Mouse (Mus musculus): ENCODE results near the gene Tmem104.

The Tmem104 gene

GRCm38 (mm10) chr11:115266400-115266778 is 79.1 kb downstream of the Tmem104 start:
- no peak for DNase-seq

- DNase-seq = no peak
These were observed 80.0 kb downstream of the Tmem104 start, which contains the start of gene Grin2c for GRCm38 (mm10) chr11:115267061-115267883. TSS of gene Grin2c (minus strand) at chr11:115267243.

- DNase-seq = no peak
These were observed 80.7 kb downstream of the Tmem104 start for GRCm38 (mm10) chr11:115267958-115268357.

GRCm38 (mm10) chr11:115269330-115270066 is 82.2 kb downstream of the Tmem104 start:
- DNase-seq = no peak

DNA sequence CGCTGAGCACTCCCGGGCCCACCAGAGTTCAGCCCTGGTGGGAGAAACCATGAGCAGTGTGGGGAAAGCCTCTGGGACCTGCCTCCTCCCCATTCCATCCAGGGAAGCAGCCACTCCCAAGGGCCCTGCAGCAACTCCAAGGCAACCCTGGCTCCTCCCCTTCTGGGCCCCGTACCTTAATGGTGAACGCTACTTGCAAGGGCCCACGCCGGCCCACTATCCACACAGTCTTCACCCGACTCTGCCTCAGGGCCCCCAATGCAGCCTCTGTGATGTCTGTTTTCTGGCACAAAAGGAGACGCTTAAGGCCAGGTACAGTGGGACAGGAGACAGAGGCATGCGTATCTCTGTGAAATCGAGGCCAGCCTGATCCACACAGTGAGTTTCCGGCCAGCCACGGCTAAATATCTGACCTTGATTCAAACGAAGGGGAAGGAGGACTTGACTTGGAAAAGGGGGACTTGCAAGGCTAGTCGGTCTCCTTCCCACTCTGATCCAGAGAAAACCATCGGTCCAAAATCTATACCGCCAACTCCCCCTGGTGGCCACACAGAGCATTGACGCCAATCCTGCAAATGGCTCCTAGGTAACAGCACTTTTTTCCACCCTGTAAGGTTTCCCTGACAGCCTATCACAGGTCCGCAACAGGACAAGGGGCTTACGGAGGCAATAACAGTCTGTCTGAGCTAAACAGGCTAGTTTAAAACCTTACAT is 83.0 kb downstream of the Tmem104 start:
- DNase-seq = peak; percentile 68

- no peak for DNase-seq
These were observed 83.8 kb downstream of the Tmem104 start for GRCm38 (mm10) chr11:115271052-115271451.

DNA sequence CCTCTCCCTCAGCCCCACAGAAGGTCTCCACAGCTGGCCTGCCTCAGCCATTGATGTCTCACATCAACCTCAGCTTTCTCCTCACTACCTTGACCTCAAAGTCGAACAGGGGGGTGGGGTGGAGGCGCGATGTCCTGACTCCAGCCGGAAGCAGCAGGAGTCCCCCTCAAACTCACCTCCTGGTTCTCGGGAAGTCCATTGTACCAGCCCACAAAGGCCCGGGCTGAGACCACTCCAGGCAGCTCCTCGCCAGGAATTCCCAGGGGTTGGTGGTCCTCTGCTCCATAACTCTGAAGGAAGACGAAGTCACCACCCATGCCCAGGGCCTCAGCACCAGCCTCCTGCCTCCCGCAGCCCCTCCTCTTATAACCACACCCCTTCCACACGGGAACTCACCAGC is 84.2 kb downstream of the Tmem104 start:
- DNase-seq = no peak

- no peak for DNase-seq
These were observed 85.7 kb downstream of the Tmem104 start for GRCm38 (mm10) chr11:115272894-115273498.

DNA sequence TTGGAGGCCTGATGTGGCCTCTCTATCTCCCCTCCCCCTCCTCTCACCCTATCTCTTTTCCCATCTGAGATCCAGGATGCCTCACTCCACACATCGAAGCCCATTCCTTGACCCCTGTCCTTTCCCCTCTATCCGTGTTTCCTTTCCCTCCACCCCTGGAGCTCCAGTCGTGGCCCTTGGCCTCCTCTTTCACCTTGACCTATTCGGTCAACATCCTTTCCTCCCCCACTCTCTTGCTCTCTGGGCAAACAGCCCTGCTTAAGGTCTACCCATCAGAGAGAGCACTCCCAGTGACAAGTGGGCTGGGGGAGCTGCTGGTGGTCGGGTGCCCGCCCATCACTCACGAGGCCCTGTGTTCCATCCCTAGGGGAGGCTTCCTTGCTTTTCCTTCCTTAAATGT is 86.4 kb downstream of the Tmem104 start:
- no peak for DNase-seq

DNA sequence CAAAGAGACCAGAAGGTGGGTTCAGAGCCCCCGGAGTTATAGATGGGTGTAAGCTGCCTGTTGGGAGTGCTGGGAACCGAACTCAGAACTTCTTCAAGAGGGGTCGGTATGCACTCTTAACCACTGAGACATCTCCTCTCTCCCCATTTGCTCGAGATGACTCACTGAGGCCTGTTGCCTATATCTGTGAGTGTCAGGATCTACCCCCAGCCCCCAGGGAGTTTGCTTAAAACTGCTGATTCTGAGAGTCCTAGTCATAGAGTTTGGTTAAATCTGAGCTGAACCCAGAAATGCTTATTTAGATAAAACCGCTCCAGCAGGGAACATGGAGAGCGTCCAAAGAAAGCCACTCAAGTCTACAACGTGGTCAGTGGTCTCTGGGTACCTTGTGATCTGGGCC is 86.9 kb downstream of the Tmem104 start:
- DNase-seq = no peak

DNA sequence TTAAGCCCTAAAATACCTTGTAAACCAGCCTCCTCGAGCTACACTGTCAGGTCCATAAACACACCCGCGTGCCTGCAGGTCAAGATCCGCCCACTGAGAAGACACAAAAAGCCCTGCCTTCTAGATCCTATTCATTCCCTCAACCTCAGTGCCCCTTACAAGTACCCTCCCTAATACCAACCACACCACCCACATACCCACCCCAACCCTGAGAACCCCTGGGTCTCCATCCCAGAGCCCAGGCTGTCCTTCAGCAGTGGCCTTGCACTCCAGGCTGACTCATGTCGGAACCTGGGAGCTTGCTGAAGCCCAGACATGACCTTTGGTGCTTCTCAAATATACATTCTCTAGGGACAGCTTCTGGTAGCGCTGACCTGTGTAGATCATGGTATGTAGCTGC is 87.5 kb downstream of the Tmem104 start:
- DNase-seq = no peak

- no peak for DNase-seq
These were observed 88.2 kb downstream of the Tmem104 start for GRCm38 (mm10) chr11:115275509-115275908.

DNA sequence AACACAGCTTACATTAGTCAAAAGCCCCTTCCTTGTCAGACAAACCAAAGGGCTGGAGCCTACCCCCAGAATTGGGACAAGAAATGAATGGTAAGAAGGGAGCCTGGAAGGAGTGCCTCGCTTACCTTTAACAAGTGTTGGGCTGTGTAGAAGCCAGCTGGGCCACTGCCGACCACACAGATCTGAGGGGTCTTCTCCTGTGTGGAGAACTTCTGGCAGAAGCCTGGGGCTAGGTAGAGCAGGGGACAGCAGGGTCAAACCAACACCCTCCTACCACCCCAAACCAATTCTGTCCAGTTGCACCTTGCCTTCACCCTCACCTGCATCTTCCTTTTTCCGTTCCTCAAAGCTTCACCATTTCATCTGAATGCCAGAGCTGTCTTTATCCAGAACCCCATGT is 88.7 kb downstream of the Tmem104 start:
- no peak for DNase-seq

DNA sequence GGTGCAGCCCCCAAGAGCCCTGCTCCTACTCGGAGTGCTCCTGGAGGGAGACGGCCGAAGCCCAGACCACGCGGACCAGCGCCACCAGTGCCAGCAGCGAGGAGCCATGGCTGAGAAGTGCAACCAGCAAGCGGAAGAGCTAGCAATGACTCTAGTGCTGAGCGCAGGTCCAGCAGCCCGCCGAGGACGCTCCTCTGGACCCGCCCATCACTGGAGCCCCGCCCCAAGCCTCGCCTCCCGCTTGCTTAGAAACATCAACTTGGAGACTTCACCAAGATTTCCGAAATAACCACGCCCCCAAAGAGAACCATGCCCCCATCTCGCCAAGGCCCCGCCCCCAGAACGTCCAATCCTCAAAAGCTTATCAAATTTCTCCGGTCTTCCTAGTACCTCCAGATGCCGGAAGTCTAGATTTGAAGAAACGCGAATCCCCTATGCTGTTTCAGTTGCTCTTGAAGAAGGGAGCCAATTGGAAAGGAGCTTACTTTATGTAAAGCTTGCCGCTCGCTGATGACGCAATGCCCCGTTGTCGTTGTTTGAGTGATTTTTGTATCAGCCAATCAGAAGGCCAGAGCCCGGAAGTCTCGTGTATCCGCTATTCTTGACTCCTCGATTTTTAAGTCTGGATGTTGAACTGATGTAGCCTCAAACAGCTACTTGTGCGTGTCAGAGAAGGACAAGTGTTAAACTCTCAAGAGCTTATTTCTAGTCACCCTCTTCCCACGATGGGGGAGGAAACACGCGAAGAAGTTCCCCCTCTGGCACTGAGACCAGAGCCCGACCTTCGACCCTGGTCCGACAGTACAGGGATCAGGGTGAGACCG is 89.7 kb downstream of the Tmem104 start, which contains the start of gene Fdxr:
Gene Fdxr (minus strand): TSS at position 271 of the 824 bp plus-strand sequence.
- peak; percentile 99 for DNase-seq

DNA sequence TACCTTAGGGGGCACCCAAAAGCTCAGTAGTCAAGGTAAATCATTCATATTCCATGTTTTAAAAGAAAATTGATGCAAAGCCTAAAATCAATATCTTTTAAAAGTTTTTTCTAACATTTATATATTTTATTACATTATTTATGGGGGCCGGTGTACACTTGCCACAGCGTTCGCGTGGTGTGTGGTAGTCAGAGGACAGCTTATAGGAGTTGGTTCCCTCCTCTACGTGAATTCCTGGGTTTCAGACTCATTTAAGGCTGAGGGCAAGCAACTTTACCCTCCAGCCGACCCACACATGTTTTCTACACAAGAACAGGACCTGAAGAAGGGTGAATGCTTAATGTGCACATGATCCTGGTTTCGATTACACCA is 90.3 kb downstream of the Tmem104 start:
- no peak for DNase-seq

- DNase-seq = no peak
These were observed 90.9 kb downstream of the Tmem104 start for GRCm38 (mm10) chr11:115278176-115278575.

DNA sequence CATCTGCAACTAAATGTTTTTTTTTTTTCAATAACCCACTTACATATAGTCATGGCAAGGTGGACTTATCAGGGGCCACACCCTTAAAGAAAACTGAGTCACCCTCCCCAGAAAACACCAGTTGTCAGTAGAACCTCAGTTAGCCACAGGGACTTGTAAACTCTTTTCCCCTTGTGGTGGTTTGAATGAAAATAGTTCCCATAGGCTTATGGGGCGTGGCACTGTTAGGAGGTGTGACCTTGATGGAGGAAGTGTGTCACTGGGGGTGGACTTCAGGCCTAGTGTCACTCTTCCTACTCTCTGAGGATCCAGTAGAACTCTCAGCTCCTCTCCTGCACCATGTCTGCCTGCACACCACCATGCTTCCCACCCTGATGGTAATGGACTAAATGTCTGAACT is 92.4 kb downstream of the Tmem104 start:
- DNase-seq = no peak

- no peak for DNase-seq
These were observed 95.0 kb downstream of the Tmem104 start for GRCm38 (mm10) chr11:115282295-115282694.

DNA sequence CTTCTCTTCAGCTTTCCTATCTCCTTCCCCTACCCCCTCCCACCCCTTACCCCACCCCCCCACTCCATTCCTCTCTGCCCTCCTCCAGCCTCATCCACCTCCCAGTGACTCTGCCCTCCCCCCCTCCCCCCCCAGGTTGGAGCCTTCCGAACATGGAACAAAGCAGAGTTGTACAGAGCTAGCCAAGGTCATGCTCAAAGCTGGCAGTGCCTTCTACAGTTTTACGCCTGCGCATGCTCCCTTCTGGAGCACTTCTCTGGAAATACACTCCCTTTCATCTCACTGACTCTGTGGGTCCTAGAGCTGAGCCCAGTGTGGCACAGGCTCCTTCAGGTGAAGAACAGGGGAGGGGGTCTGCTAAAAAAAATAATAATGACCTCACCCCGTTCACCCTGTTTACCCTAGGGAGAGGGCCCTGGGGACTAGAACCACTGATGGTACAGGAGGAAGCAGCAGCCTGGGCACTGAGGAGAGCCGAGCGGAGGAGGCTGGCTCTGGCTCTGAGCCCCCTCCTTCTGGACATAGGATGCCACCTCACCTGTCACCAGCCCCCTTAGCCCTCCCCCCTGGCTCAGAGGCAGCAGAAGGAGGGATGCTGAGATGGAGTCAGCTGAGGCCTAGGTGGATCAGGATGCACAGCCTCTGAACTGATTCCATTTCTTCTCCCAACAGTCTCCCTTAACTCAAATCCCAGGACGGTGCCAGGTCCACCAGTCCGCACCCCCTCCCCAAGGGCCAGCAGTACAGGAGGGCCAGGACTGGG is 95.6 kb downstream of the Tmem104 start:
- DNase-seq = no peak

DNA sequence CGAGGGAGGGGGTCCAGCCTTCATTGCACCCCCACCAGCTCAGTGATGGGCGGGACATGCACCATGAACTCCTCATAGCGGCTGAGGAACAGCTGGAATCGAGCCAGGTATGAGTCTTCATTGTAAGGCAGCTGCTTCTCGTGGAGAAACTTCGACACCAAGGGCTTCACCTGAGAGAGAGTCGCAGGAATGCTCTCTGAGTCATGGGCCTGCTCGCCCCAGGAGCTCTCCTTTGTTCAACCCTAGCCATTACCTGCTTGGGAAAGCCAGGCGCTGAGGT is 96.1 kb downstream of the Tmem104 start:
- no peak for DNase-seq

GRCm38 (mm10) chr11:115283891-115284620 is 96.8 kb downstream of the Tmem104 start:
- no peak for DNase-seq
